Mouse (Mus musculus) heart, embryonic 11.5 days (tissue): Measurements from ENCODE around the gene Inhbb. TPM values are rescaled to one million over a fixed set of nuclear protein-coding genes. Genes with fewer than 3 reads are reported as not detected.

Source experiments
- ATAC-seq: fragments of 200-750 bp; cut with Nextera tagmentation; replicated peaks from 2 replicates; pipeline ENCODE4 v1.8.0; 2017; ENCODE audit warnings: moderate library complexity; ENCODE audit not compliant: insufficient number of reproducible peaks, low FRiP score, low TSS enrichment
- H3K27ac ChIP-seq: fragments of 300-500 bp; sonication (generic); 2 replicates; pipeline ENCODE4 v1.5.1; 2014; ENCODE audit warnings: mild to moderate bottlenecking, low read depth, low read length
- H3K27me3 ChIP-seq: fragments of 300-500 bp; sonication (generic); 2 replicates; pipeline ENCODE4 v1.6.1; 2014; ENCODE audit warnings: mild to moderate bottlenecking, low read length, mixed read lengths; ENCODE audit not compliant: control insufficient read depth, insufficient read depth
- H3K36me3 ChIP-seq: fragments of 300-500 bp; sonication (generic); 2 replicates; pipeline ENCODE4 v1.6.1; 2014; ENCODE audit warnings: mild to moderate bottlenecking, low read length, moderate library complexity, mixed read lengths; ENCODE audit not compliant: control insufficient read depth, insufficient read depth
- H3K4me1 ChIP-seq: fragments of 300-500 bp; sonication (generic); 2 replicates; pipeline ENCODE4 v1.6.1; 2014; ENCODE audit warnings: low read length; ENCODE audit not compliant: control insufficient read depth, insufficient read depth
- H3K4me2 ChIP-seq: fragments of 300-500 bp; sonication (generic); 2 replicates; pipeline ENCODE4 v1.6.1; 2014; ENCODE audit warnings: mild to moderate bottlenecking, moderate library complexity
- H3K4me3 ChIP-seq: fragments of 300-500 bp; sonication (generic); 2 replicates; pipeline ENCODE4 v1.5.1; 2014; ENCODE audit warnings: low read depth, low read length
- H3K9ac ChIP-seq: fragments of 300-500 bp; sonication (generic); 2 replicates; pipeline ENCODE4 v1.6.1; 2014; ENCODE audit warnings: mild to moderate bottlenecking, low read depth, low read length, moderate library complexity
- H3K9me3 ChIP-seq: fragments of 300-500 bp; sonication (generic); replicated peaks from 2 replicates; pipeline ENCODE4 v1.6.1; 2016; ENCODE audit warnings: low read length; ENCODE audit not compliant: control insufficient read depth
- WGBS: fragments of 180-500 bp; shearing (Covaris S2); extraction: QIAGEN DNeasy Blood & Tissue Kit; methylation state at CpG from one replicate; pipeline ENCODE4 v1.1.7; 2014; ENCODE audit not compliant: insufficient replicate concordance; 5-methylcytosine and 5-hydroxymethylcytosine counted together
- polyA plus RNA-seq: library from polyadenylated mRNA; unstranded; fragments of >200 nt; fragmentation: Nextera tagmentation; extraction: Ambion mirVana; gene quantifications from 2 replicates; pipeline ENCODE4 v1.2.1, GENCODE M21; 2014

Gene Inhbb
- 0.06 and 0.13 TPM in 2 replicates for polyA plus RNA-seq

- H3K4me1 ChIP-seq = peaks cover 10% of the 10 kb centered on the region; the same call in 1 of the 2 replicates
- peaks cover 76% of the 10 kb centered on the region for H3K27me3 ChIP-seq
- peak within 1 kb of the TSS; percentile 99 for H3K4me2 ChIP-seq
- H3K36me3 ChIP-seq = no peaks in the 10 kb centered on the region
- H3K9me3 ChIP-seq = no peaks in the 10 kb centered on the region
- ATAC-seq = no peak
- no peak within 1 kb of the TSS for H3K27ac ChIP-seq
- peak within 1 kb of the TSS; percentile 62 for H3K9ac ChIP-seq
- H3K4me3 ChIP-seq = peak within 1 kb of the TSS; percentile 63
- under 1% methylated on average over 76 of the region's 92 CpGs for WGBS
These were observed at the start of gene Inhbb for GRCm38 (mm10) chr1:119421576-119422421. TSS of gene Inhbb (minus strand) at chr1:119422248.

GRCm38 (mm10) chr1:119463386-119463785 is 41.3 kb upstream of the Inhbb start:
- Histone ChIP-seq H3K27ac (no peak overlapping the region), H3K9ac (no peak overlapping the region), H3K36me3 (0 out of 2 replicates have a peak, but pooled peaks cover 2% of the 10 kb centered on the region), H3K9me3 (no peaks in the 10 kb centered on the region), H3K4me3 (no peak overlapping the region), H3K4me2 (no peak overlapping the region), H3K27me3 (no peaks in the 10 kb centered on the region), H3K4me1 (no peaks in the 10 kb centered on the region)
- no peak for ATAC-seq
- 42% methylated on average over 2 of the region's 2 CpGs for WGBS

GRCm38 (mm10) chr1:119460062-119460461 is 38.0 kb upstream of the Inhbb start:
- 81% methylated on average over 2 of the region's 2 CpGs for WGBS
- Histone ChIP-seq H3K9me3 (no peaks in the 10 kb centered on the region), H3K27me3 (peaks cover 3% of the 10 kb centered on the region; the same call in 1 of the 2 replicates), H3K36me3 (no peaks in the 10 kb centered on the region), H3K4me2 (no peak overlapping the region), H3K4me1 (no peaks in the 10 kb centered on the region), H3K4me3 (no peak overlapping the region), H3K27ac (no peak overlapping the region), H3K9ac (no peak overlapping the region)
- ATAC-seq = no peak

- H3K4me2 ChIP-seq = no peak overlapping the region
- no peak for ATAC-seq
These were observed 36.1 kb upstream of the Inhbb start for GRCm38 (mm10) chr1:119457993-119458605.

GRCm38 (mm10) chr1:119457528-119457855 is 35.4 kb upstream of the Inhbb start:
- no peak overlapping the region for H3K27ac ChIP-seq
- 33% methylated on average over 5 of the region's 5 CpGs for WGBS
- no peak overlapping the region for H3K4me3 ChIP-seq
- peaks cover 3% of the 10 kb centered on the region; the same call in 1 of the 2 replicates for H3K27me3 ChIP-seq
- H3K9me3 ChIP-seq = no peaks in the 10 kb centered on the region
- no peak for ATAC-seq
- peak overlapping the region; percentile 49 for H3K4me2 ChIP-seq
- no peak overlapping the region for H3K9ac ChIP-seq
- no peaks in the 10 kb centered on the region for H3K4me1 ChIP-seq
- H3K36me3 ChIP-seq = no peaks in the 10 kb centered on the region

More at GRCm38 (mm10) chr1:119457993-119458605, 36.1 kb upstream of the Inhbb start:
- Histone ChIP-seq H3K4me3 (no peak overlapping the region), H3K27ac (no peak overlapping the region), H3K9ac (no peak overlapping the region), H3K36me3 (no peaks in the 10 kb centered on the region), H3K9me3 (no peaks in the 10 kb centered on the region), H3K27me3 (peaks cover 3% of the 10 kb centered on the region; the same call in 1 of the 2 replicates), H3K4me1 (no peaks in the 10 kb centered on the region)
- WGBS = 12% methylated on average over 10 of the region's 10 CpGs

- no peak overlapping the region for H3K27ac ChIP-seq
- no peaks in the 10 kb centered on the region for H3K4me1 ChIP-seq
These were observed 34.9 kb upstream of the Inhbb start for GRCm38 (mm10) chr1:119456671-119457527.

GRCm38 (mm10) chr1:119453731-119454130 is 31.7 kb upstream of the Inhbb start:
- Histone ChIP-seq H3K4me2 (no peak overlapping the region), H3K36me3 (no peaks in the 10 kb centered on the region), H3K9ac (no peak overlapping the region), H3K4me1 (no peaks in the 10 kb centered on the region), H3K4me3 (no peak overlapping the region), H3K27me3 (peaks cover 3% of the 10 kb centered on the region; the same call in 1 of the 2 replicates), H3K9me3 (no peaks in the 10 kb centered on the region), H3K27ac (no peak overlapping the region)
- WGBS = 50% methylated on average over 4 of the region's 4 CpGs
- ATAC-seq = no peak

More at GRCm38 (mm10) chr1:119456671-119457527, 34.9 kb upstream of the Inhbb start:
- Histone ChIP-seq H3K4me3 (no peak overlapping the region), H3K4me2 (peak overlapping the region; percentile 49), H3K9ac (no peak overlapping the region), H3K27me3 (peaks cover 3% of the 10 kb centered on the region; the same call in 1 of the 2 replicates), H3K9me3 (no peaks in the 10 kb centered on the region), H3K36me3 (no peaks in the 10 kb centered on the region)
- ATAC-seq = no peak
- 31% methylated on average over 19 of the region's 19 CpGs for WGBS

- Histone ChIP-seq H3K27ac (no peak overlapping the region), H3K4me2 (no peak overlapping the region), H3K9ac (no peak overlapping the region), H3K9me3 (no peaks in the 10 kb centered on the region), H3K4me1 (0 out of 2 replicates have a peak, but pooled peaks cover 2% of the 10 kb centered on the region), H3K27me3 (peaks cover 5% of the 10 kb centered on the region; the same call in 1 of the 2 replicates), H3K36me3 (no peaks in the 10 kb centered on the region), H3K4me3 (no peak overlapping the region)
- no peak for ATAC-seq
- WGBS = 68% methylated on average over 10 of the region's 10 CpGs
These were observed 29.4 kb upstream of the Inhbb start for GRCm38 (mm10) chr1:119451417-119451816.
